Mouse (Mus musculus): ENCODE measurements around the gene Ace3.

The Ace3 gene

GRCm38 (mm10) chr11:106037418-106037751 is 42.9 kb downstream of the Ace3 start:
- DNase-seq (ENCODE audit: low read depth, low spot score), result peak; percentile 57

DNA sequence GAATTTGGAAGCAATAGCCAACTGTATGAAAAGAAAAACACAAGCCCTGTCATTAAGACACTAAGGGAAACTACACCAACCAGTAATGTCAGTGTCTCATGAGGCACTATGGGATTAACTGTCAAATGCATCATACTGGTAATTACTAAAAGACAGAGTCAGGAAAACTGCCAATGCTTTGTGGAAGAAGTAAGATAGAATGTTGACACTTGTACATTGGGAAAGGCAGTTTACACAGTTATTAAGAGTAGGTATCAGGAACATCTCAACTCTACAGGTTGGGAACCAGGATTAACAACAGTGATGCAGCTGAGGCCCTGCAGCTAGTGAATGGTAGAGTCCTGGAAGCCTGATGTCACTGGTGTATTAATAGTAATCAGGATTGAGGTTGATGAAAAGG is 49.9 kb downstream of the Ace3 start:
- no peak for DNase-seq (ENCODE audit: low read depth, low spot score)

GRCm38 (mm10) chr11:106045256-106045655 is 50.8 kb downstream of the Ace3 start:
- DNase-seq (ENCODE audit: low read depth, low spot score), result no peak

GRCm38 (mm10) chr11:106045780-106046179 is 51.3 kb downstream of the Ace3 start:
- no peak for DNase-seq (ENCODE audit: low read depth, low spot score)

DNA sequence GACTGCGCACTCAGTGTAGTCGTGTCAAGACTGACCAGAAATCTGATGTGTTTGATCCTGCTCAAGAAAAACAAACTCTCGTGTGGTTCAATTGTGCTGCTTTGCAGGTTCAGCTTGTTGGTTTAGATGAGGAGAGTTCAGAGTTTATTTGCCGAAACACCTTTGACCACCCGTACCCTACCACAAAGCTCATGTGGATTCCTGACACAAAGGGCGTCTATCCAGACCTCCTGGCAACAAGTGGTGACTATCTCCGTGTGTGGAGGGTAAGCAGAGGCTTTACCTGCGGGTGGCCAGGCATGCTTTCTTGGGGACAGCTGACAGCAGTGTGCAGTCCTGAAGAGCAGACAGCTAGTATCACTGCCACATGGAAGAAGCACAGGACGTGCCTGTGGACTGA is 52.1 kb downstream of the Ace3 start:
- no peak for DNase-seq (ENCODE audit: low read depth, low spot score)

DNA sequence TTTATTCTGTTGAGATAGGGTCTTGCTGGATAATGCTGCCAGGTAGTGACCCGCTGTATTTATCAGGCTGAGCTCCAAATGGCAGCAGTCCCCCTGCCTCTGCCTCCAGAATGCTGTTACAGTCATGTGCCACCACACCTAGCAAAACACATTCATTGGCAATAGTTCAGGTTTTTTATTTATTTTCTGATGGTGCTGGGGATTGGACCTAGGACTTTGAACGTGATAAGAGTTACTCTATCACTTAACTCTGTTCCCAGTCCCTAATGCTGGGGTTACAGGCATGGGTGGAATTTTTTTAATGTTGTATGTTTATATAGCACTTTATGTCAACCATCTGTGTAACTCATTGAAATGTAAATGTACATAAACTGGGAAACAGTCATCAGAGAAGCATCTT is 59.4 kb downstream of the Ace3 start:
- DNase-seq (ENCODE audit: low read depth, low spot score), result no peak

- DNase-seq (ENCODE audit: low read depth, low spot score), result no peak
Observed at GRCm38 (mm10) chr11:106054600-106054999, 60.1 kb downstream of the Ace3 start.

All from forelimb bud, embryonic 11.5 days (tissue).